Mouse (Mus musculus) liver, postnatal 0 days (tissue): ENCODE measurements at regions not wholly inside any gene's neighbourhood (a gene's known extent, or its start where the extent isn't known, plus 50 kb on each side); places are given as distances from the start of the nearest gene placed in this dataset.

Experiments
- CTCF ChIP-seq: sonication (generic); IDR thresholded peaks from 2 replicates; pipeline ENCODE4 v1.5.1; 2016; ENCODE audit warnings: antibody characterized with exemption, low read depth
- EP300 ChIP-seq: IDR thresholded peaks from 2 replicates; pipeline ENCODE4 v1.6.1; 2016; ENCODE audit warnings: antibody characterized with exemption, low read depth, mild to moderate bottlenecking

DNA sequence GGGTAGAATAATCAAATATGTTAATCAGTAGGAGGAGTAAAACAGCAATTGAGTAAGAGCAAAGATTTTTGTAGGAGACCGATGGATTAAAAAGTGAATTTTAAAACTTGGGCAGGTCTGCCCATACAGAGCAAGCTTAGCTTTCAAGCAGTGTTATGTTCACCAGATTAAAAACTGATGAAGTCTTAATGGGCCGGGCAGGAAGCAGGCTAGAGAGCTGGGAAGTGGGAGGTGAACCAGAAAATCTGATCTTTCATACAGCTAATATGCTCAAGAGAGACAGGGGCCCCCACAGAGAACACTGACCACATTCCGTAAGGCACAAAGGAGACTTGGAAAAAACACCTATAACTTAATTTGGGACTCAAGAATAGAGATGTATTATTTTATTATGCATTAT lies 316.4 kb upstream of the Adgrl2 start:
- TF ChIP-seq CTCF (no peak), EP300 (no peak)
